Mouse (Mus musculus): ENCODE measurements around the gene Pon3. TPM values are rescaled to one million over a fixed set of nuclear protein-coding genes. Genes with fewer than 3 reads are reported as not detected.
A peak's percentile ranks its signal among the peaks of the same experiment; 100 is the strongest.

Gene Pon3
- polyA plus RNA-seq, 1 experiment from 2014 or later = 7.1 TPM

DNA sequence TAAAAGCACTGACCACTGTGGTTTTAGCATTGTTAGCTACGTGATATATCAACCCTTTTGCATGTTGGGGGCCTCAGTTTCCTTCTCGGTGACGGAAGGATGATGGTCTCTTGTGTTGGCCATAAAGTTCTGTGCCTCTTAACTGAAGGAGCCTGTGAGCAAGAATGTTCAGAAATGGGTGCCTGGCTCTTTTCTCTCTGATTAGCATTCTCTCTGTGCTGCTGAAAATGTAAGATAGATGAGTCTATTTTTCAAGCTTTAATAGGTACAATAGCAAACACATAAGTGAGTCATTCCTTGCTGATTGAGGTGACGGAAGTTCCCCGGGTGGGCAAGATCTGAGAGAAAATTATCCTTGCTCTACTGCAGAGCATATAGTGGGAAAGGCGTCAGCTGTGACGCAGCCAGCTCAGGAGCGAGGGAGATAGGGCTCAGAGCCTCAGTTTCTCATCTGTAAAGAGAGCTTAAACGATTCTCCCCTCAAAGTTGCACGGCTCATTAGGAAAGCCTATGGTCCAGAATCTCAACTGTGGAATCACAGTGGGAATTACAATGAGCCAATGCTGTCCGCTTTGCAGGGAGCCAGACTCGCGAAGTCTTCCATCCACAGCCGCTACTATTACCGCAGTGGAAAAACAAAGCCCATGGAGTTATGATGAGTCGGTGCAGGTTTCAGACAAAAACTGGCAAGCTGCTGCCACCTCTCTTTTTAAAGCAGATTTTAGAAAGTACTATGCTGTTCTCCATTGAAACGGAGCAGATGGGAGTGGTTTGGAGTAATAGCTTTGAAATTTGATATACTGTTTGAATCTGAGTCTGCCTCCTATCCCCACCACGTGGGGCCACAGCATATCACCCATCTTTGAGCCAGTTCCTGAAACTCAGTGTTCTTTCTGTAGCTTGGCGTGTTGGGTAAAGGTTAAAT, 77.9 kb downstream of the Pon3 start:
- Histone ChIP-seq H3K9me3 (ENCODE audit: control insufficient read depth, low read length) (no peaks in the 10 kb centered on the region), H3K27me3 (ENCODE audit: control insufficient read depth, insufficient read depth, low read length) (no peaks in the 10 kb centered on the region), H3K4me1 (ENCODE audit: control insufficient read depth, insufficient read depth, low read length) (no peaks in the 10 kb centered on the region), H3K9ac (ENCODE audit: low read length) (no peak overlapping the region), H3K4me3 (ENCODE audit: low read depth, low read length) (no peak overlapping the region), H3K4me2 (peak overlapping the region; percentile 1; the same call in 1 of the 2 replicates), H3K36me3 (ENCODE audit: control insufficient read depth, insufficient read depth, low read length) (no peaks in the 10 kb centered on the region), H3K27ac (ENCODE audit: low read depth, low read length) (no peak overlapping the region)
- DNase-seq (ENCODE audit: low spot score, missing footprints) (peak; percentile 90), ATAC-seq (ENCODE audit: low FRiP score) (peak; percentile 65; the same call in 1 of the 2 replicates)
- 47% methylated on average over 19 of the region's 19 CpGs for WGBS

DNA sequence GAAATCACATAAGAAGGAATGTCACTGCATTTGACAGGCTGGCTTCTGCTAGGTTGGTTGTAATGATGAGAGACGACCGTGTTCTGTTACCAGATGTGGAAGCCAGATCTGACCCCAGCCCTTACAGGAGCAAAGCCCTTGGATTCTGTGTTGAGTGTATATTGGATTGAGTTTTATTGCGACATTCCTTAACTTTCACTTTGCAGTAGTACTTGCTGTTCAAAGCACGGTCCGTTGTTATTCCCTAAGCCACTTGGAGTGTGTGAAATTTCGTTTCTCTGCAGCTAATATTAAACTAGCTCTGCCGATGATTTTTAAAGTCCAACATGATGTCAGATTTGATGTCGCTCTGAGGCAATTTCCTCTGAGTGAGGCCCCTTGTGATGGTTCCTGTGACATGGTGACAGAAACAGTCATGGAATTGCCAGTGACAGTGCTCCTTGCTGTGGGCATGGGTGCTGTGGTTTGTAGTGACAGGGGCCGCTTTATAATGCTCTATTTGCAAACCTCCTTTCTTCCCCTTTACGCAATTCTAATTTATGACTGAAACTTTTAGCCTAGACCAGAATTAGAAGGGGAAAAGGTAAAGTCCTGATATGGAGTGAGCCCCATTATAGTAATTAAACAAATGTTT, 81.8 kb downstream of the Pon3 start:
- Histone ChIP-seq H3K27ac (ENCODE audit: low read depth, low read length) (no peak overlapping the region), H3K36me3 (ENCODE audit: control insufficient read depth, insufficient read depth, low read length) (no peaks in the 10 kb centered on the region), H3K27me3 (ENCODE audit: control insufficient read depth, insufficient read depth, low read length) (no peaks in the 10 kb centered on the region), H3K4me1 (ENCODE audit: control insufficient read depth, insufficient read depth, low read length) (no peaks in the 10 kb centered on the region), H3K9me3 (ENCODE audit: control insufficient read depth, low read length) (no peaks in the 10 kb centered on the region), H3K4me2 (no peak overlapping the region), H3K9ac (ENCODE audit: low read length) (no peak overlapping the region), H3K4me3 (ENCODE audit: low read depth, low read length) (no peak overlapping the region)
- ATAC-seq (ENCODE audit: low FRiP score) = no peak
- 91% methylated on average over 10 of the region's 10 CpGs for WGBS
- DNase-seq (ENCODE audit: low spot score, missing footprints) = no peak

DNA sequence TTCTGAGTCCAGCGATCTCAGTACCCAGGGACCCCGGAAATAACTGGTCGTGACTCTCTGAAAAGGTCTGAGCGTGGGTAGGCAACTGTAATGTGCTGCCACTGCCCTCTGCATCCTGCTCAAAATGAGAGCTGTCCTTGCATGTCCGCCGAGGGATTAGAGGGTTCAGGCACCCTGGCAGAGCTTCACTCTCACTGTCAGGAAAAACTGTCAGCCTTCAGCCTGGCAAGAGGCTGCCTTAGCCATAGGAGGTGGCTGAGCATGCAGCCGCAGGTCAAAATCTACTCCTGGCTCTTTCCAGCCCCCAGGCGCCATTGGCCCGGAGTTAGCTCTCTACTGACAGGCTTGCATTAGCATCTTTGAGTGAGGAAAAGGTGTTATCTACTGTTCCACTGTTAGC, 83.5 kb downstream of the Pon3 start:
- ATAC-seq (ENCODE audit: low FRiP score) = 0 out of 2 replicates have a peak, but pooled peaks have one; percentile 19
- H3K9me3 ChIP-seq (ENCODE audit: control insufficient read depth, low read length) = no peaks in the 10 kb centered on the region
- 73% methylated on average over 9 of the region's 9 CpGs for whole genome bisulfite sequencing

DNA sequence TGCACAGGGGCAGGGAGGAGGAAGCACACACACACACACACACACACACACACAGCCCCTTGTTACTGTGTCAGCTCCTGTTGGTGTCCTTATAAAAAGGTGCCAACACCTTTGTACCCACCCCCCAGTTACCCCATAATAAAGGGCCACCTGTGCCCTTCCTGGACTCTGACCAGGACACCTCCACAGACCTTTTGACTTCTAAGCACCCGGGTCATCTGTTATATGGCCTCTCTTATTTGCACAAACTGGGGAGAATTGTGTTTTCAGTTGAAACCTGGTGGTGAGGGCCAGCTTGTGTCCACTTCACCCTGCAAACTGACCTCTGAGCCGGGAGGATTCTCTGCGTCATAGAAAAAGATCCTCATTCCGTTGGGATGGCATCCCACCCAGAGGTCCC, 84.7 kb downstream of the Pon3 start:
- 86% methylated on average over 4 of the region's 4 CpGs for WGBS
- DNase-seq (ENCODE audit: low spot score, missing footprints) (no peak), ATAC-seq (ENCODE audit: low FRiP score) (no peak)
- peaks cover 6% of the 10 kb centered on the region; the same call in 1 of the 2 replicates for H3K4me1 ChIP-seq (ENCODE audit: control insufficient read depth, insufficient read depth, low read length)
- no peaks in the 10 kb centered on the region for H3K36me3 ChIP-seq (ENCODE audit: control insufficient read depth, insufficient read depth, low read length)
- H3K9ac ChIP-seq (ENCODE audit: low read length) = no peak overlapping the region
- no peak overlapping the region for H3K27ac ChIP-seq (ENCODE audit: low read depth, low read length)
- no peak overlapping the region for H3K4me2 ChIP-seq
- H3K4me3 ChIP-seq (ENCODE audit: low read depth, low read length) = no peak overlapping the region
- no peaks in the 10 kb centered on the region for H3K27me3 ChIP-seq (ENCODE audit: control insufficient read depth, insufficient read depth, low read length)
- H3K9me3 ChIP-seq (ENCODE audit: control insufficient read depth, low read length) = no peaks in the 10 kb centered on the region

More for the DNA sequence above, 83.5 kb downstream of the Pon3 start:
- Histone ChIP-seq H3K27me3 (ENCODE audit: control insufficient read depth, insufficient read depth, low read length) (no peaks in the 10 kb centered on the region), H3K4me1 (ENCODE audit: control insufficient read depth, insufficient read depth, low read length) (no peaks in the 10 kb centered on the region), H3K4me3 (ENCODE audit: low read depth, low read length) (no peak overlapping the region), H3K27ac (ENCODE audit: low read depth, low read length) (no peak overlapping the region), H3K9ac (ENCODE audit: low read length) (no peak overlapping the region), H3K36me3 (ENCODE audit: control insufficient read depth, insufficient read depth, low read length) (no peaks in the 10 kb centered on the region), H3K4me2 (no peak overlapping the region)
- no peak for DNase-seq (ENCODE audit: low spot score, missing footprints)

Other genes with a start within 250 kb of the Pon3 start
- 0.08 and 0.18 TPM in 2 replicates for gene Pon1, start 62.3 kb downstream of the Pon3 start, polyA plus RNA-seq (2014; fragmentation: Nextera tagmentation; extraction: Ambion mirVana)
- gene Pon2, start 42.2 kb upstream of the Pon3 start, polyA plus RNA-seq (2014; fragmentation: Nextera tagmentation; extraction: Ambion mirVana) = 23.0 and 28.4 TPM in 2 replicates
- gene Asb4, start 127.1 kb upstream of the Pon3 start, polyA plus RNA-seq (2014; fragmentation: Nextera tagmentation; extraction: Ambion mirVana) = 22.8 and 23.6 TPM in 2 replicates
- 0.41 and 0.42 TPM in 2 replicates for gene Pdk4, start 240.0 kb upstream of the Pon3 start, polyA plus RNA-seq (2014; fragmentation: Nextera tagmentation; extraction: Ambion mirVana)

Data from midbrain, embryonic 11.5 days (tissue).